Mouse (Mus musculus) spleen, embryonic (tissue): ENCODE results near the gene Tmem176a.
"Not testable (repeated sequence)": the region's sequence is repeated elsewhere in the genome, so short reads cannot be mapped to it uniquely, and the experiment has no call there.

Experiments used
- CTCF ChIA-PET: fragments of 350-600 bp; sonication (Branson Sonifier 250); formaldehyde crosslinking; loops from one replicate; lab custom pipeline; 2022; lab: Charles Lee

The Tmem176a gene

GRCm38 (mm10) chr6:48840371-48840969 is at the start of gene Tmem176a:
TSS of gene Tmem176a (plus strand) at chr6:48840919.
- CTCF ChIA-PET, result interaction anchor here (0.5 kb wide), 1 partner anchor 242 kb away, joined by 7 read pairs; no protein-coding TSS in a partner anchor

GRCm38 (mm10) chr6:48801897-48802296 is 38.8 kb upstream of the Tmem176a start:
- CTCF ChIA-PET, result interaction anchor here (0.7 kb wide), 1 partner anchor 44 kb away, joined by 4 read pairs; no protein-coding TSS in a partner anchor

GRCm38 (mm10) chr6:48803406-48804051 is 37.2 kb upstream of the Tmem176a start:
- CTCF ChIA-PET, result no interaction called here

GRCm38 (mm10) chr6:48804346-48804745 is 36.4 kb upstream of the Tmem176a start:
- CTCF ChIA-PET, result interaction anchor here (0.6 kb wide), 1 partner anchor 36 kb away, joined by 3 read pairs; no protein-coding TSS in a partner anchor

GRCm38 (mm10) chr6:48806746-48807145 is 34.0 kb upstream of the Tmem176a start:
- CTCF ChIA-PET, result no interaction called here

GRCm38 (mm10) chr6:48809494-48810219 is 31.1 kb upstream of the Tmem176a start:
- CTCF ChIA-PET, result no interaction called here

GRCm38 (mm10) chr6:48815013-48815412 is 25.7 kb upstream of the Tmem176a start:
- CTCF ChIA-PET, result interaction anchor here (0.7 kb wide), 1 partner anchor 286 kb away, joined by 6 read pairs; no protein-coding TSS in a partner anchor

GRCm38 (mm10) chr6:48817815-48818214 is 22.9 kb upstream of the Tmem176a start:
- CTCF ChIA-PET, result interaction anchor here (0.9 to 1.0 kb wide), 2 partner anchors 17 to 172 kb away, joined by 3 read pairs; no protein-coding TSS in a partner anchor

GRCm38 (mm10) chr6:48821991-48822785 is 18.5 kb upstream of the Tmem176a start:
- CTCF ChIA-PET, result not testable (repeated sequence)

- CTCF ChIA-PET, result interaction anchor here (0.7 kb wide), 1 partner anchor 44 kb away, joined by 9 read pairs; no protein-coding TSS in a partner anchor
These were observed 15.7 kb upstream of the Tmem176a start for GRCm38 (mm10) chr6:48825016-48825415.

- CTCF ChIA-PET, result interaction anchor here (0.7 kb wide), 1 partner anchor 40 kb away, joined by 10 read pairs; no protein-coding TSS in a partner anchor
These were observed 11.7 kb upstream of the Tmem176a start for GRCm38 (mm10) chr6:48828976-48829375.

GRCm38 (mm10) chr6:48829651-48830050 is 11.1 kb upstream of the Tmem176a start:
- CTCF ChIA-PET, result interaction anchor here (0.5 kb wide), 1 partner anchor 24 kb away, joined by 3 read pairs; no protein-coding TSS in a partner anchor

- CTCF ChIA-PET, result interaction anchor here (0.5 kb wide), 1 partner anchor 24 kb away, joined by 3 read pairs; no protein-coding TSS in a partner anchor
These were observed 10.5 kb upstream of the Tmem176a start for GRCm38 (mm10) chr6:48830241-48830640.

GRCm38 (mm10) chr6:48831141-48831540 is 9.6 kb upstream of the Tmem176a start:
- CTCF ChIA-PET, result no interaction called here

GRCm38 (mm10) chr6:48832426-48832825 is 8.3 kb upstream of the Tmem176a start:
- CTCF ChIA-PET, result no interaction called here

GRCm38 (mm10) chr6:48833515-48833914 is 7.2 kb upstream of the Tmem176a start:
- CTCF ChIA-PET, result no interaction called here

GRCm38 (mm10) chr6:48835241-48835640 is 5.5 kb upstream of the Tmem176a start:
- CTCF ChIA-PET, result interaction anchor here (1.2 kb wide), 1 partner anchor 17 kb away, joined by 3 read pairs; no protein-coding TSS in a partner anchor

- CTCF ChIA-PET, result no interaction called here
These were observed 4.6 kb upstream of the Tmem176a start for GRCm38 (mm10) chr6:48836146-48836545.

- CTCF ChIA-PET, result interaction anchor here (0.6 kb wide), 1 partner anchor 8 kb away, joined by 10 read pairs; no protein-coding TSS in a partner anchor
These were observed 3.2 kb upstream of the Tmem176a start for GRCm38 (mm10) chr6:48837516-48837915.

GRCm38 (mm10) chr6:48838321-48839080 is 2.2 kb upstream of the Tmem176a start:
- CTCF ChIA-PET, result no interaction called here
